Mouse (Mus musculus) macrophage (primary cell): ENCODE data around the gene Gpr88. TPM values are rescaled to one million over a fixed set of nuclear protein-coding genes. Genes with fewer than 3 reads are reported as not detected.

ENCODE experiments used
- H3K27ac ChIP-seq: fragments of 350-480 bp; formaldehyde crosslinking; 2 replicates; pipeline ENCODE4 v1.9.0; 2021
- H3K36me3 ChIP-seq: fragments of 350-480 bp; formaldehyde crosslinking; 2 replicates; pipeline ENCODE4 v1.9.0; 2021; ENCODE audit errors: inconsistent target
- H3K4me3 ChIP-seq: fragments of 350-480 bp; formaldehyde crosslinking; 2 replicates; pipeline ENCODE4 v1.9.0; 2021; ENCODE audit errors: inconsistent target
- H3K79me2 ChIP-seq: fragments of 350-480 bp; formaldehyde crosslinking; 2 replicates; pipeline ENCODE4 v1.9.0; 2021; ENCODE audit errors: inconsistent target
- WGBS: methylation state at CpG from one replicate; pipeline ENCODE4 v1.1.7; 2026; ENCODE audit warnings: inconsistent platforms; ENCODE audit not compliant: missing documents; 5-methylcytosine and 5-hydroxymethylcytosine counted together
- polyA plus RNA-seq: library from polyadenylated mRNA; stranded (reverse); fragments of 250-400 nt; gene quantifications from 3 replicates; pipeline ENCODE4 v1.2.4, GENCODE M21; 2018; ENCODE audit warnings: inconsistent platforms

The Gpr88 gene
- polyA plus RNA-seq, 1 experiment from 2014 or later, result not detected

DNA sequence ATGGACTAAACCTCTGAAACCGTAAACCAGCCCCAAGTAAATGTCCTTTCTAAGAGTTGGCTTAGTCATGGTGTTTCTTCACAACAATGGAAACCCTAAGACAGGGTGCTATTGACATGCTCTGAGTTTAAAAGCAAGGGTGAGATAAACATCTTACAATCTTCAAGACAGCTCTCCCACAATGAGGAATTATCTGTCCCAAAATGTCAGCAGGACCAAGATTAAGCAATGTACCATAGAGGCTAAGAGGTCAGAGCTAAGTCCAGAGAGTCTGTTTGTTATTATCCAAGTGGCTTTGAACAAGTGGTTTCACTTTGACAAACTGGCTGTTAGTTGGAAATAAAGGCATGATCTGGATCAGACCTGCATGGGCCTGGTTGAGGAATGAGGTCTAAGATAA, 10.7 kb upstream of the Gpr88 start:
- Histone ChIP-seq H3K27ac (no peak overlapping the region), H3K4me3 (no peak overlapping the region), H3K36me3 (no peaks in the 10 kb centered on the region), H3K79me2 (no peaks in the 10 kb centered on the region)
- 100% methylated on average over 1 of the region's 1 CpGs for WGBS

DNA sequence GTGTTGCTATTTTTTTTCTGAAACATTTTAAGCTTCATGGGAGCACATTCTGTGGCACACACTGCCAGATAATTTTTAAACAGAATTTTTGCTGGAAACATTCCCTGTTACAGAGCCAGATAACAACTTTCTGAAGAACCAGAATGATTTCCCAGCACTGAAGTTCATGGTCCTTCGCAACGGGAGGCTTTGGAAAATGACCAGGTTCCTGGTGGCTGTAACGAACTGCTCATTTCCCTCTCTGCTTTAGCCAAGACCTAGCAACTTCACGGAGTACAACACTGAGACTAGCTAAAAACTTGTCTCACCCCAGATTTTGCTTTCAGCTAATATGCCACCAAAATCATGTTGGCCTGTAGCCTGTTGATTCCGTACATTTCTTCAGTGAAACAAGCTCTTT, 9.8 kb upstream of the Gpr88 start:
- no peaks in the 10 kb centered on the region for H3K79me2 ChIP-seq
- no peaks in the 10 kb centered on the region for H3K36me3 ChIP-seq
- H3K27ac ChIP-seq, result no peak overlapping the region
- WGBS, result 99% methylated on average over 5 of the region's 5 CpGs
- H3K4me3 ChIP-seq, result no peak overlapping the region

DNA sequence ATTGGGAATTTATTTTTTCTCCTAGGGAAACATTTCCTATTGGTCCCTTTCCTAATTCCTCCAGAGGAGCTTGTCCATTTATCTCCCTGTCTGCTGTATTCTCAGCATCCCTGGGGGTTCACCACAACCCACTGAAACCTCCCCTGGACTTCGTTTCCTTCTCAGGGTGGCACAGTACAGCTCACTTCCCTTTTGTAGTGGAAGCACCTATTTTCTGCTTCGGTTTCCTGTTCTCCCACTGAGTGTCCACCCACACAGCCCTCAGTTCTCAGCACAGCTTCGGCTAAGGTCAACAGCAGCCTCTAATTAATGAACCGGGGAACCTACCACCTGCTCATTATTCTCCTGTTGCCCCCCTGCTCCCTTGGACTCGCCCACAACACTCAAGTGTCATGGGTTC, 2.8 kb upstream of the Gpr88 start:
- no peaks in the 10 kb centered on the region for H3K36me3 ChIP-seq
- no peak overlapping the region for H3K4me3 ChIP-seq
- no peak overlapping the region for H3K27ac ChIP-seq
- WGBS, result 15% methylated on average over 5 of the region's 5 CpGs
- no peaks in the 10 kb centered on the region for H3K79me2 ChIP-seq

DNA sequence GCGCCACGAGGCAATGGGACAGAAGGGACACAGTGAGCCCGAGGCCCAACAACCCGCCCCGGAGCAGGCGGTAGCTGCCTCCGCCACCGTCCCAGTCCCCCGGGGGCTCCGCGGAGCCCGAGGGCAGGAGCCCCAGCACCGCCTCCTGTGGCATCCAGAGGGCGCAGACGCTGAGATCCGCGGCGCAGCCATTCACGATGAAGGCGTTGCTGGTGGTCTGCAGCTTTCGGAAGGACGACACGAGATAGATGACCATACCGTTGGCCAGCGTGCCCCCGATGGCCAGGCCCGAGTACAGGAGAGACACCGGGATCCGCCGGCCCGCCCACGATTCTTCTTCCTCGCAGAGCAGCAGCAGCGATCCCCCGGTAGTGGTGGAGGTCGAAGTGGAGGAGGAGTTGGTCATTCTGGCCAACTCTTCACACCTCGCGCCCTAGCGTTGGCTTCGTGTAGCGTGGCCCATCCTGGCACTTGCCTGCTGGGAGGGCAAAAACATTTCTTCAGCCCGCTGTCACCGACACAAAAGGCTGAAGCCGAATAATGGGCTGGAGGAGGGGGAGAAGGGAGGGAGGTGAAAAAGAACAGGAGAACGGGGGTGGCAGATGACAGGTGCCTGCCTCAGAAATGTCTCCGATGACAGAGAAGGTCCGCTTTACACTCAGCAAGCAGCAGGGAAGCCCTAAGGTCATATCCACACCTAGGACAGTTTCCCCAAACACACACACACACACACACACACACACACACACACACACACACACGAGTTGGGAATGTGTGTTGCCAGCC, 855 bp downstream of the Gpr88 start:
- WGBS, result 2% methylated on average over 46 of the region's 48 CpGs
- H3K4me3 ChIP-seq, result no peak overlapping the region
- H3K79me2 ChIP-seq, result no peaks in the 10 kb centered on the region
- no peak overlapping the region for H3K27ac ChIP-seq
- no peaks in the 10 kb centered on the region for H3K36me3 ChIP-seq

DNA sequence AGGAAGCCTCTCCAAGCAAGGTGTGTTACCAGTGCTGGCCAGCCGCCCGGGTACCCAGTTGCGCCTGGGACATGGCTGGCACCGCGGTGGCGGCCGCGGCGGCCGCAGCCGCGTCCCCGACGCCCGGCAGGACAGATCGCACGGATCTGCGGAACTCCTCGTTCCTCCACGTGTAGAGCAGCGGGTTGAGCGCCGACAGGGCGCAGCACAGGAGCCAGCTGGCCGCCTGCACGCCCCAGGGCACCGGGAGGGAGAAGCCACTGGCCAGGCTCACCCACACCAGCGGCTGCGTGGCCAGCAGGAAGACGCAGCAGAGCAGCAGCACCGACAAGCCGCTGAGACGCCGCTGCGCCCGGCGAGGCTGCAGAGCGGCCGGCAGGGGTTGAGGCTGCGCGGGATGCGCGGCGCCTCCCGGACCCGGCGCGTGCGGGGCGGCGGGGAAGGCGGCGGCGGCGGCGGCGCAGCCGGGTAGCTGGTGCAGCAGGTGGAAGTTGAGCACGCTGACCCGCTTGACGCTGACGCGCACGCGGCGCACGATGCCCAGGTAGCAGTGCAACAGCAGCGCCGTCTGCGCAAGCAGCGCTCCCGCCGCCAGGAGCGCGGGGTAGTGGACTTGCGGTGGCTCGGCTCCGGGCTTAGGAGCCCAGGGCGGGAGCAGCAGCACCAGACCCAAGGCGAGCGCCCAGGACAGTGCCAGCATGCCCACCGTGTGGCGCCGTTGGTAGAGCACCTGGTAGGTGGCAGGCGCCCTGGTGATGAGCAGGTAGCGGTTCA, 1.6 kb downstream of the Gpr88 start:
- no peak overlapping the region for H3K4me3 ChIP-seq

DNA sequence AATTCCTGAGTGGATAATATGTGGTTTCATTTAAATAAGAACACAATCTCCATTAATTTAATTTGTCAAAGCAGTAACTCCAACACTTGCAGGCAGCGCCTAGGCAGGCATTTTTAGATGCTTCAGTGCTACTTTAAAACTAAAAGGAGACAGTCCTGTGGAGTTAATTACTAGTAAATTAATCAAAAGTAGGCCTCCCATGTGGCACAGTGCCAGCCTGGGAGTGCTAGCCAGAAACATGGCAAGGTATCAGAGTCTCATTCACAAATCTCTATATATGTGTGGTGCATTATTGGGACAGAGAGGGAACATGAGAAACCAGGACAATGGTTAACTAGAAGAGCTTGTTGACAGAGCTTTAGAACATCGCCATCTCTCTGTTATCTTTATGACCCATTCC, 4.3 kb downstream of the Gpr88 start:
- no peaks in the 10 kb centered on the region for H3K36me3 ChIP-seq
- 90% methylated on average over 2 of the region's 2 CpGs for WGBS

More for the DNA sequence above, 1.6 kb downstream of the Gpr88 start:
- Histone ChIP-seq H3K36me3 (no peaks in the 10 kb centered on the region), H3K27ac (no peak overlapping the region), H3K79me2 (no peaks in the 10 kb centered on the region)
- WGBS, result 3% methylated on average over 84 of the region's 86 CpGs

DNA sequence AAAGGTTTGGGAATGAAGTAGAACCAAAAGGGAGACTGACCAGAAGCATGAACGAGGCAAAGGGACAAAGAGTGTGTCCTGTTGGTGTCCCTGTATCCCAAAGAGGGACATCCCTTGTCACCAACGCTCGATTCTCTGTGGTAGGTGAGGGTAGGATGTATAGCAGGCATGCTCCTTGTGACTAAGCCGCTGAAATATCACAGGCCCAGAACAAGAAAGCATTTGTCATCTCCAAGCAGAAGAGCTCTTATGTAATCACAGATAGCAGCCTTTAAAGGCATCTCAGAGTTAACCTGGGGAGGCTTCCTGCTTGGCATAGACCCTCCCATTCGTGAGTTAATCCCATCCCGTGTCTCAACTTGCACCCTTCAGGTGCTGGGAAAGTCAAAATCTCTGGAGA, 8.8 kb downstream of the Gpr88 start:
- Histone ChIP-seq H3K36me3 (no peaks in the 10 kb centered on the region), H3K79me2 (no peaks in the 10 kb centered on the region), H3K4me3 (no peak overlapping the region), H3K27ac (no peak overlapping the region)
- WGBS, result 75% methylated on average over 6 of the region's 6 CpGs

More for the DNA sequence above, 4.3 kb downstream of the Gpr88 start:
- H3K79me2 ChIP-seq, result no peaks in the 10 kb centered on the region
- no peak overlapping the region for H3K27ac ChIP-seq
- no peak overlapping the region for H3K4me3 ChIP-seq

DNA sequence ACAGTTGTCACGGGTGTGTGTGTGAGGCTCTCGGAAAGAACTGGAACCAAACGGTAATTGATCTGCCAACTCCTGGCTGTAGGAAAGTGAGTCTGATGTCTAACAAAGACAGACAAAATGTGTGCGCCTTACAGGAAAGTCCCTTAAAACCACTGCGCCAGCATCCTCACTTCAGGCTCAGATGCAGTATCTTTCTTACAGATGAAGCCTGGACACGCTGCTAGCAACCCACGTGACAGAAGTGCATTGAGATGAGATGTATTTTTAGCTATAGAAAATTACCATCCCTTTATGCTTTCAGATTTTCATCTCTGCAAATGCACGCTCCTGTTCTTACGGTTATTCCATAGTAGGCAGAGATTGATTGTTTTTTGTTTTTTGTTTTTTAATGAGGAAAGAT, 10.6 kb downstream of the Gpr88 start:
- H3K27ac ChIP-seq, result no peak overlapping the region
- no peaks in the 10 kb centered on the region for H3K79me2 ChIP-seq
- H3K4me3 ChIP-seq, result no peak overlapping the region
- WGBS, result 91% methylated on average over 9 of the region's 9 CpGs
- no peaks in the 10 kb centered on the region for H3K36me3 ChIP-seq

DNA sequence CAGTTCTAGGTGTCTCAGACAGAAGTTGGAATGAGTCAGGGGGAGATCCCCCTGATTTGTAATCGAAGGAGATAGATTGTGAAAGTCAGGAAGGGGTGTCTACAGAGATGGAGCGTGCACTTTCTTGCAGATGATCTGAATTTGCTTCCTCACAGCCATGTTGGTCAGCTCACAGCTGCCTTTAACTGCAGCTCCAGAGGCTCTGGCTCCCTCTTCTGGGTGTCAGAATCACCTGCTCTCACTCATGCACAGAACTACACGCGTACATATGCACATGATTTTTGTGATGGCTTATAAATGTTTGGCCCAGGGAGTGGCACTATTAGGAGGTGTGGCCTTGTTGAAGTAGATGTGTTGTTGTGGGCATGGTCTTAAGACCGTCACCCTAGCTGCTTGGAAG, 15.8 kb downstream of the Gpr88 start:
- WGBS, result 87% methylated on average over 5 of the region's 5 CpGs
- no peak overlapping the region for H3K4me3 ChIP-seq
- no peak overlapping the region for H3K27ac ChIP-seq
- no peaks in the 10 kb centered on the region for H3K79me2 ChIP-seq
- no peaks in the 10 kb centered on the region for H3K36me3 ChIP-seq

DNA sequence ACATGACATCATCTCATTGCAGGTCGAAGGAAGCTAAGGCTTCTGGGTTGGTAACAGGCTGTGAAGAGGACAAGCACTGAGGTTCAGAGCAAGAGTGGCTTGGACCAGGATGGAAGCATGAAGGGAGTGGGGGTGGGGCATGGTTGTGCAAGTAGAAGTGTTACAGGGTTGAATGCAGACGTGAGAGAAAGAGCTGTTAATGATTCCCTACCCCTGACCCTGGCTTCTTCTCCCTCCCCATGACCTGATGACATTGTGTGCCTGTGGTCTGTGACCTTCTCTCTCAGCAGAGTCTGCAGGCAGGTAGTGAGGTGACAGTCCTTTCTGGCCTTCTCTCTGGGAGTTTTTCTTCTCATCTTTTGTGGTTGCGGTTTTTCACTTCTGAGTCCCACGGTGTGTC, 16.4 kb downstream of the Gpr88 start:
- Histone ChIP-seq H3K27ac (no peak overlapping the region), H3K36me3 (no peaks in the 10 kb centered on the region), H3K4me3 (no peak overlapping the region), H3K79me2 (no peaks in the 10 kb centered on the region)
- WGBS, result 85% methylated on average over 4 of the region's 4 CpGs

DNA sequence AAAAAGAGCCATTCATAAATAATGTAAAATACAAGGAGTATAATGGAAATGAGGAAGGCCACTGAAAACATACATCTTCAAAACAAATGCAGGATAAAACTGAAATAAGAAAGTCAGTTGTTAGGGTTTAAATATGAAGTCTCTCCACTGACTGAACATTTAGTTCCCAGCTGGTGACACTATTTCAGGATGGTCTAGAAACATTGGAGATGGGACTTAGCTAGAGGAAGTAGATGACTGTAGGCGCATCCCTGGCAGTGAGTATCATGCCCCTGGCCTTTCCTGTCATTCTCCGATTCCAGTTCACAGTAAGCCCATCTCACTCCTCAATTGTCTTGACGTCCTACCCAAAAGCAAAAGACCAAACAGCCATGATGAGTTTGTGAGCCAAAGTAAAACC, 19.8 kb downstream of the Gpr88 start:
- Histone ChIP-seq H3K27ac (no peak overlapping the region), H3K4me3 (no peak overlapping the region), H3K79me2 (no peaks in the 10 kb centered on the region), H3K36me3 (no peaks in the 10 kb centered on the region)
- 91% methylated on average over 3 of the region's 3 CpGs for WGBS

DNA sequence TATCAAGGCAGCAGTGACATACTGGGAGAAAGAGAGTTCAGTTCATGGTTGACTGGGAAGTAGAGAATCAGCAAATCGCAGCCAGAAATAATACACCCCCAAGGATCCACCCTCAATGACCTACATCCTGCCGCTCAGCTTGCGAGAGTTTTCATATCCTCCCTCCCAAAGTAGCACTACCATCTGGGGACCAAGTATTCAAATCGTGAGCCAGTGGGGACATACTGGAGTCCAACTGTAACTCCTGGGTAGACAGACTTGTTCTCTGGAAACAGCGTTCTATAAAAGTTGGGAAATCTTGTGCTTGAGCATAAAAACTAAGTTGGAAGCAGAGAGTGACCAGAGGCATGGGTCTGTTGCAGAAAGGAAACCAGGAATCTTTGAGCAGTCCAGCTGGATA, 20.5 kb downstream of the Gpr88 start:
- no peak overlapping the region for H3K27ac ChIP-seq
- no peaks in the 10 kb centered on the region for H3K79me2 ChIP-seq
- WGBS, result 90% methylated on average over 5 of the region's 5 CpGs
- H3K36me3 ChIP-seq, result no peaks in the 10 kb centered on the region
- H3K4me3 ChIP-seq, result no peak overlapping the region

DNA sequence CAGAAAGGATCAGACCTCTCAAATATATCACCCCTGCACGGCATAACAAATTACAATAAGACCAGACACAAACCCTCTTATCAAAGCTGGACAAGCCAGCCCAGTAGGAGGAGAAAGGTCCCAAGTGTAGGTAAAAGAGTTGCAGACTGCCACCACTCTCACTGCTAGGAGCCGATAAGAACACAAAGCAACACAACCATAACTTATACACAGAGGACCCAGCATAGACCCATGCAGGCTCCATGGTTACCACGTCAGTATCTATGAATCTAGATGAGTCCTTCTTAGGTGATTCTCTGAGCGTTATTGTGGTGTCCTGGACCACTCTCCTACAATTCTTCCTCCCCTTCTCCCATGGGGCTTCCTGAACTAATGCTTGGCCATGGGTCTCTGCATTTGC, 24.0 kb downstream of the Gpr88 start:
- no peak overlapping the region for H3K4me3 ChIP-seq
- H3K36me3 ChIP-seq, result no peaks in the 10 kb centered on the region
- no peak overlapping the region for H3K27ac ChIP-seq
- H3K79me2 ChIP-seq, result no peaks in the 10 kb centered on the region
- WGBS, result 96% methylated on average over 4 of the region's 4 CpGs

DNA sequence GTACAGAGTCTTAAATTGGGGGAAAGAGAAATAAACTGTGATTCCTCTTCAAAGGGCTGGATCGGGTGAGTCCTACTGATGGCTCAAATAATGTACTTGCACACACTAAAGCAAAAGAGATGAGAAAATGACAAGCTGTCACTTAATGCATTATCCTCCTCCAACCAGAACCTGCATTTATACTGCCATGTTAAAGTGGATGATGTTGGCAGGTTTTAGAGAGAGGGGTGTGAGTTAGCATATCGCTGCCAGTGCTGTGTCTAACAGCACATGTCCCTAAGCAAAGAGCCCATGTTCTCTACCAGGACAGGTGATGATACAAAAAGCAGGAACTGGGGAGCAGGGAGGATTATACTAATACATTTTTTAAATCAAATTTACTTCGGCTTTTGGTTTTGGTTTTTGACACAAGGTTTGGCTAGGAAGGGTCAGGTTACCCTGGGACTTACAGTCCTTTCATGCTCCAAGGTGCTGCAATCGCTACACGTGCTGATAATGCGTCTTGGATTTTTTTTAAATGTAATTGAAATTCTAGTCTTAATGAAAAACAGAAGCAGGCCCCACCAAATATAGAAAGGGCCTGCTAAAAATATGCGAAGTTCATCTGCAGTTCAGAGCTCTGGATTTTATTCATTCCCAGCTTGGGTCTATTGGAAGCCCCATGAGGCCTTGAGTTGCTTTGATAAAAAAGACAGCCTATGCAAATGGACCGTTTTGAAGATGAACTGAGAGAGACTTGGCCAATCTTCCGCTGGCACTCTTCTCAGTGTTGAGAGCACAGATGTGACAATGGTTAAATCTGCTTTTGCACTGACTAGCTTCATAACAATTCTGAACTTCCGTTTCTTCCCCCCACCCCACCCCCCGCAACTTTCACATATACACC, 24.7 kb downstream of the Gpr88 start:
- no peaks in the 10 kb centered on the region for H3K79me2 ChIP-seq
- no peak overlapping the region for H3K4me3 ChIP-seq
- H3K27ac ChIP-seq, result no peak overlapping the region
- WGBS, result 86% methylated on average over 10 of the region's 11 CpGs
- no peaks in the 10 kb centered on the region for H3K36me3 ChIP-seq

DNA sequence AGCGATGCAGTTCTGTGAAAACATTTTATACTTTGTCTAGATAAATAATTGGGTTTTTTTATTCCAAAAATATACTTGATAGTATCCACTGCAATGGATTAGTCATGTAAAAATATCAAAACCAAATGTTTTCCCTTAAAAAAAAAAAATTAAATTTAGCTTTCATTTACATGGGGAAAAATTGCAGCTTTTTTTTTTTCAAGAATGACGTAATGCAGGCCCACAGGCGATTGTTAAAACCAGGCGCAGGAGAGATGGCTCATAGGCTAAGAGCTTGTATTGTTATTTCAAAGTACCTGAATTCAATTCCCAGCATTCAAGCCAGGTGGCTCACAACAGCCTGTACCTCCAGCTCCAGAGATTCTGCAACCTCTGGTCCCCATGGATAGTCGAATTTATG, 25.9 kb downstream of the Gpr88 start:
- Histone ChIP-seq H3K4me3 (no peak overlapping the region), H3K36me3 (no peaks in the 10 kb centered on the region), H3K79me2 (no peaks in the 10 kb centered on the region), H3K27ac (no peak overlapping the region)
- WGBS, result 89% methylated on average over 5 of the region's 5 CpGs
